Mouse (Mus musculus) neutrophil, adult 5-6 weeks (primary cell): ENCODE data around the gene Ddrgk1. TPM values are rescaled to one million over a fixed set of nuclear protein-coding genes. Genes with fewer than 3 reads are reported as not detected.

Experiments
- ATAC-seq: fragments of 151-379, 151-347 bp; 2 replicates; pipeline ENCODE4 v1.8.0; 2017; ENCODE audit warnings: mild to moderate bottlenecking, moderate TSS enrichment; ENCODE audit not compliant: insufficient number of reproducible peaks, poor library complexity, low FRiP score, severe bottlenecking; ENCODE audit errors: extremely low read depth
- total RNA-seq: library from RNA; stranded (forward); fragments of 200-1000 nt; gene quantifications from 2 replicates; pipeline ENCODE4 v1.2.3, GENCODE M21; 2017

Gene Ddrgk1
- 74.4 and 82.3 TPM in 2 replicates for total RNA-seq

DNA sequence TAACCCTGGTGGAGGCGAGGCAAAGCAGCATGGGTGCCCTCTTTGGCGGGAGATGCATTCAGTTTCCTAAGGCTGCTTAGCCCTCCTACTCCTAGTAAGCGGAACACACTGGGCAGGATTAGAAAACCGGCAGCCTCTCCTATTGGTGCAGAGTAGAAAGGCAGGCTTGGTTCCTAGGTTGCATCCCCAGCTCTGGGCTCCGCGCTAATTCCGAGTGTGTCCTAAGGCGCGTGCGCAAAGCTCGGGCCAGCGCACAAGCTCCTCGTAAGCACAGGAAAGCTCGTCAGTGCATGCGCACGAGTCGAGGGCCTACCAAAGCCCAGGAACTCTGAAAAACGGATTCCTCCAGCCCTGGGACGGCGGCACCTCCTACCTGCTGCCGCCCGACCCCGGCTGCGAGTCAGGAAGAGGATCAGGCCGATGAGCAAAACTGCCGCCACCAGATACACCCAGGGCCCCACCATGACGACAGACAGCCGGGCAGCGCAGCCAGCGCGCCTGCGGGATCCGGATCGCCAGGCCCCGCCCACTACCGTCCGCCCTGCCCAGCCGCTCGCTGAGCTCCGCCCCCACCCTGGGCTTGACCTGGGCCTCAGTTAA lies at the start of gene Ddrgk1:
Ddrgk1 (minus strand) TSS at position 558 of the 600 bp plus-strand sequence.
- peak; percentile 59 for ATAC-seq

DNA sequence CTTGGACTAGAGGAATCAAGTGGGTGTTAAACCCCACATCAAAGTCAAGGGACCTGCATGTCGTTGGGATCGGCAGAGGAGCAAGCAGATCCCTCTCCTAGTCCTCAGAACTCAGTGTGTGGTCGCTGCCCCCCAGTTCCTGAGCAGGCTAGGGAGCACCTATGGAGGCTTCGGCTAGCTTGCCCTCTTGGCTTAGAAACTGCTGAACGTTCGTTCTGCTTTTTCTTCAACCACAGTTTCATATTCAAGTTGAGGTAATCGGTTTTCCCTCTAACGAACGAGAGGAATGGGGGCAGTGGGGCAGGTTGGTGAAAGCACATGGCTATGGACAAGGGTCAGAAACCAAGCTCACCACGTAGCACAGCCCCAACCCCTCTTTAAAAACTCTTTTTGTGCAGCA lies 42.6 kb upstream of the Ddrgk1 start:
- ATAC-seq, result no peak

DNA sequence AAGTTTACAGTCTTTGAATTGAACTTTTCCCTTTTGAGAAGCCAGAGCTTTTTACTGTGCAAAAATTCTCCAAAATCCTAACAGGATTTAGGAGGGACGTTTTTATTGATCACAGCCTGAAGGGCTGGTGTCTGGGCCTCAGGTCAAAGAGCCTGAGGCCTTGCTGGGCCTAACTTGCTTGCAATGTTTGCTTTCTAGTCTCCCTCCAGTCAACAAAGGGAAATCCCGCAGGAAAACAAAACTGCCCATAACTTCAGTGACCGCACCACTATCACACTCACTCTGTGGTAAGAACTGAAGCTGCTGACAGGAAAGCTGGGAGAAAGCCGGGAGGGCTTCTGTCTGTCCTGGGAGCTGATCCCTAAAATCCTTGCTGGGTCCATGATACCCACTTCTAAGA lies 42.1 kb upstream of the Ddrgk1 start:
- ATAC-seq, result no peak

DNA sequence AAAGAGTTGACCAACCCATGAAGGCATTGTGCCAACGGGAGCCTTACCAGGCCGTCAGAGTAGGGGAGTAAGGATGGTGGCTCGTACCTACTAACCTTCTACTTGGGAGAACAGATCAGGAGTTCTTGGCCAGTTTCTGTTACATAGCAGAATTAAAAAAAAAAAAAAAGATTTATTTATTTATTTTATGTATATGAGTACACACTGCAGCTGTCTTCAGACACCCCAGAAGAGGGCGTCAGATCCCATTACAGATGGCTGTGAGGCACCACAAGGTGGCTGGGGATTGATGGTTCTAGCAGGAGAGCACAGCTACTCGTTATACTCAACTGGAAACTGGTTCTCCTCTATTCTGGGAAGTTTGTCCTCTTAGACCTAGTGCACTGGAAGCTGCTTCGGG lies 40.7 kb upstream of the Ddrgk1 start:
- no peak for ATAC-seq

DNA sequence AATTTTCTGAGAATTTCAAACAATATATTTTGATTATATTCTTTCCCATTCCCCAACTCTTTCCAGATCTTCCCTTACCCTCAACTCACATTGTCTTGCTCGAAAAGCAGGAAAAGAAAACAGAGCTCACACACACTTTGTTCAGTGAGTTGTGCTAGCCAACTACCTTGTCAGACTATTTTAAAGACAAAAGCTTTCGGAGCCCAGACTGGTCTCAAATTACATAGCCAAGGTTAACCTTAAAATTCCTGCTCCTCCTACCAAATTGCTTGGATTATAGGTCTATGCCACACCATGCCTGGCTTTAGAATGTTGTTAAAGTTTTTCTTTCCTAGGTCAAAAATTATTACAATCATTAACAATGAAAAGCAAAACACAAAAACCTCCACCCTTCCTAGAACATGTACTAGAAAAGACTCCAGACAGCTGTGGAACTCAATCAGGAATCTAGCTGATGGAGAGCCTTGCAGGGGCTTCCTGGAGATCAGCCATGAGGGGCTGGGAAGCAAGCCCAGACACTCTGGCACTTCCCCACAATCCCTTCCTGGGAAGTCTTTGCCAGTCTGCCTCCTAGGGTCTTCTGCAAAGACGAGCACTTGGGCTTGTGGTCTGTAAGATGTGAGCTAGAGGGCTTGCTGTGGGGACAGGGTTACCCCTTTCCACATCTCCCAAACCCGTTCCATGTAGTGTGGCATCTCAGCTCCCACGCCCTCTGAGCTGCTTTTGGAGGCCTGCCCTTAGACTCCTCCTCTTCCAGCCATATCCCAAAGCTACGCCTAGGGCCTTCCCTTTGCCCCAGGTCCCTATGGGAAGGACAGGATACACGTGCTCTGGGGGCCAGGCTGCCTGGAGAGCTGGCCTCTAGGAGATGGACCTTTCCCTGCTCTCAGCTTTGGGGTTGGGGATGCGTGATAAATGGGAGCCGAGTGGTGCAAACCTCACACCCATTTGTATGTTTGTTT lies 39.9 kb upstream of the Ddrgk1 start:
- no peak for ATAC-seq

DNA sequence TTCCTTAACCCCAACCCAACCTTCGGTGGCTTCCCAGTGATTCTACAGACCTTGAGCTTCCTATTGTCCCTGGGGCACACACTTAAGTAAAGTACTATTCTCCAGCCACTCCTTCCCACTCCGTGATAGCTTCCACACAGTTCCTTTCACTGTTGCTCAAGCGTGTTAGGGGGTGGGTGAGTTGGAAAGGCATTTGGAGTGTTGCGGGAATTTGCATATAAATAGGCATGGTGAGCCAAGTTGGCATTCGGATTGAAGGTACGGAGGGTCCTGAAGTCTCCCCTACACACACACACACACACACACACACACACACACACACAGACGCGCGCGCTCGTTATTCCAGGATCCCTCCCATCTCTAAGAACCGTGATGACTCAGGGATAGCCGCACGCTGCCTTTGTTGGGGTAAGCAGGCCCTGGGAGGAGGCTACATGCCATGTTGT lies 33.4 kb upstream of the Ddrgk1 start:
- ATAC-seq, result no peak

DNA sequence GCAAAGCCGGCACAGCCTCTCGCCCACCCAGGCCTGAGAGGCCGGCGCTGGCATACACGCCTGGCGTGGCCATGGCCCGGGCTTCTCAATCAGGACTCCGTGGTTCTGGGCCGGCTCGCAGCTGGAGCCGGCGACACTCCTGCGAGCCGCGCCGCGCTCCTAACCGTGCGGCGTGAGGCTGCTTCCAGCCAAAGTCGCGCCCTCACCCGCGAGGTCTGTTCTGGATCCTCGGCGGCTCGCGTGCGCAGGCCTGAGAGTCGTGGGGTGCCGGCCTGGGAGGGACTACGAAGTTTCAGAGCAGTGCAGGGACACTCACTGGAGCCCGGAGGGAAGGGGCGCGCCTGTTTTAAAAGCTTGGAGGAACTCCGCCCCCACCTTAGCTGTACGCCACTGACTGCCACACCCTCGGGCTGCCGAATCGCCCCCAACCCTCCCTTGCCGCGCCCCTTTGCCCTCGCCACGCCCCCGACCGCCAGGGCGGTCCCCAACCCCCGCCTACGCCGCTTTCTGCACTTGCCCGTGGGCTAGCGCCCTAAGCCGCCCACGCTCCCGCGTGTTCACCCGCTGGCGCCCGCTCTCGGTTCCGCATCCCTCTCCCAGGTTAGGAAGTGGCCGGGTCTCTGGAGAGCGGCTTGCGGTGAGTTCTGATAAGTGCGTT lies 32.8 kb upstream of the Ddrgk1 start, which contains the start of gene Slc4a11:
Slc4a11 (minus strand) TSS at position 367 of the 658 bp plus-strand sequence.
- ATAC-seq, result peak; percentile 38

DNA sequence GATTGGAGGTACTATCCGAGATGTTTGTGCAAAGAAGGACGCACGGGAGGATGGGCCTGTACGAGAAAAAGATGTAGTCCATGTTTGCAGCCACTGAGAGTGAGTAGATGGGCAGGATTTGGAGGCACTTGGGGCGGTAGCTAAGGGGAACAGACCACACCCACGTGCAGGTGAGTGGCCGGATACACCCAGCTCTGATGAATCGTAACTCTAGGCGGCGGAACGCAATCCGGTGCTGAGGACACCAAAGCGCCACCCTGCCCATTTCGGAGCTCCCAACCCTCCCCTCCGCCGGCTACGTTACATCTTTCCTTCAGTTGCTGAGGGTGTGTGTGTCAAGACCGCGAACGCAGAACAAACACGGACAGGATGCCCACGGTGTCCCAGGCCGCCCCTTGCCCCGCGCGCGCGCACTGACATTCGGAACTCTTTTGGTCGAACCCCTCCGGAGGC lies 32.3 kb upstream of the Ddrgk1 start:
- peak; percentile 46; the same call in 1 of the 2 replicates for ATAC-seq

DNA sequence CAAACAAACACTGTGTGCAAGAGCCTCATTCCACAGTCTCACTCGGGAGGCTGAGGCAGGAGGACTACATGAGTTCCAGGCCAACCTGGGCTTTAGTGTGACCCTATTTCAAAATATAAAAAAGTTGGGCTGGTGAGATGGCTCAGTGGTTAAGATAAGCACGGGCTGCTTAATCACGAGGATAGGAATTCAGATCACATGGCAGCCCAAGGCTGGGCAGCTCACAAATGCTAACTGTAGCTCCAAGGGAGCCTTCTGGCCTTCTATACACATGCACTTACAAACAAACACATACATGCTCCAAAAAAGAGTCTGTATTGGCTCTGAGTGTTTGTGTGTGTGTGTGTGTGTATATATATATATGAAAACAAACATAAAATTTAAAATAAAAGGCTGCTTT lies 29.1 kb upstream of the Ddrgk1 start:
- ATAC-seq, result no peak

DNA sequence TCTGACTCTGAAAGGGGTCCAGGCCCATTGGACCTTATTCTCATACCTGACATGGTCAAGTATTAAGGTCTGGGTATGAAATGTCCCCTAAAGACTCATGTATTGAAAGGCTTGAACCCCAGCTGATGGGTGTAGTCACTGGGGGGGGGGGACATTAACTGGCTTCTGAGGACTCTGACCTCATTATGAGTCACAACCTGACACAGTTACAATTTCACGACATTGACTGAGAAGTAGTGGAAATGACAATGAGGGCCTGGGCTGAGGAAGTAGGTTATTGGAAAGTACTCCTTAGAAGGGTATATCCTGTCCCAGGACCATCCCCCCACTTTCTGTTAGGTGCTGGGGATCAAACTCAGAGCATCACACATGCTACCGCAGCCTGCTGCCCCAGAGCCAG lies 24.6 kb upstream of the Ddrgk1 start:
- ATAC-seq, result no peak

DNA sequence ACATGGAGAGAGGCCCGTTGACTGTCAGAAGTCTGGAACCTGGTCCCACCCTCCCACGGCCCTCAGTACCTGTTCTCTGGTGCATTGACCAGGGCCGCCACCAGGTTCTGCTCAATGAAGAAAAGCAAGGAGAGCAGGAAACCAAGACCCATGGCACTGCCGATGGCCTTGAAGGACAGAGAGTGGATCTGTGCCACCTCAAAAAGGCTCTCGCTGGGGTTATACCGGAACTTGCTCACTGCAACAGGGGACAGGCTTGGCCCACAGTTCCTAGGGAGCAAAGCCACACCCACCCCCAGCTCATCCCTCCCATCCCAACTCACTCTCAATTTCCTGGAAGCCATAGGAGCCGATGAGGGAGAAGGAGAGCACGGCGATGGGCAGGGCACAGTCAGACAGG lies 21.0 kb upstream of the Ddrgk1 start:
- no peak for ATAC-seq

DNA sequence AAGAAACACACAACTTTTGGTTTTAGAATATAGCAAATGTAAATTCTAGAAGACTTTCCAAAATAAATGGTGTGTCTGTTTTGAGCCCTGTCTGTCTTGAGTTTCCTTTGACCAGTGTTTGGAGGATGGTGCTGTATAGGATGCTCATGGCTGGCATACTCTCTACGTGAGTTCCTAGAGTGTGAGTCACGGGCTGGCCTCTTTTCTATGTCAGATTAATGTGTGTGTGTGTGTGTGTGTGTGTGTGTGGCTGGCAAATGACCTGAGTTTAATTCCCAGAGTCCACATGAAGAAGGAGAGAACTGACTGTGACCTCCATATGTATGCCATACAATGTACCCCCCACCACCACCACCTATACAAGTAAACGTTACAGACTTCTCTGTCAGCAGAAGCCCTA lies 17.1 kb upstream of the Ddrgk1 start:
- ATAC-seq, result no peak

DNA sequence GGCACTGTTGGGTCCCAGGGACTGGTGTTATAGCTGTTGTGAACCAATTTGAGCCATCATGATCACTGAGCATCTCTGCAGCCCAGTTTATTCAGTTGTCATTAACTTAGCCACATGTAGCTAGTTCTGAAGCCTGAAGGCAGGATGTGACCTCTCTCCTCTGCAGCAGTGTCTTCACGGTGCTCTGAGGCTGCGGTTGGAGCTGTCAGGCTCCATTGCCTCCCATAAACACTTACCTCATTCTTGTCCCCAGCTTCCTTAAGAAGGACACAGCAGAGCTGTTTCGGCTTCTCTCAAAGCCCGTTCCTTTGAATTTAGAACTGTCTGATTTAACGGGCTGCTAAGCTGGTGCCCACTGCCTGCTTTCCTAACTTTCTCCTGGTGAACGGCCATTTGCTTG lies 15.4 kb upstream of the Ddrgk1 start:
- ATAC-seq, result peak; percentile 42; the same call in 1 of the 2 replicates

DNA sequence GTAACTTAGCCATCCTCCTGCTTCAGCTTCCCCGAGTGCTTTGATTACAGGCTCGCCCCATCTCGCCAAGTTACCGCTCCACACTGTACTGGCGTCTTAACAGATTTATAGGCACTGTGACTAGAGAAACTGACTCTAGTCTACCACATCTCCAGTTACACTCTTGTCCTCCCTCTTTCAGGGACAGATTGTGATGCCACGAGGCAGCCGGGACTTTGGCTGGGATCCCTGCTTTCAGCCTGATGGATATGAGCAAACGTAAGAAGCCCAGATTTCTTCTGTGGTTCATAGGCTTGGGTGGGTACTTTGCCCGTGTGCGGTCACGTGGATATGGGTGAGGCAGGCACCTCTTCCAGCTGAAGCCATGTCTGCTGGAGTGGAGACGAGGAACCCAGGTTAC lies 14.7 kb upstream of the Ddrgk1 start:
- no peak for ATAC-seq

DNA sequence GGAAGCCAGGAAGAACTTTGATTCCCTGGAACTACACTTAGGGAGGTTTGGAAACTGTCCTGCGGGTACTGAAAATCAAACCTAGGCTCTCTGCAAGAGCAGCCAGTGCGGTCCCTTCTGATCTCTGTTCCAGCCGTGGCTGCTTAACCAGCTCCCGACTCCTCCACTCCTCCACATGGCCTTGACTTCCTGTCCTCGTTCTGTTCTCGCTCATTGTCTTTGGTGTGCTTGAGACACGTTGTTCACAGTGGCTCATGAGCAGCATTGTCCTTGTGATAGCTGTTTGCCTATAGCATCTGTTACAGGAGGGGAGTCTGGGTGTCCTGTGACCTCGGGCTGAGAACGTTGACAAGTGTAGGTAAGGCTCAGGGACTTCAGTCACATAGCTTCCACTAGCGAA lies 12.8 kb upstream of the Ddrgk1 start:
- ATAC-seq, result no peak

DNA sequence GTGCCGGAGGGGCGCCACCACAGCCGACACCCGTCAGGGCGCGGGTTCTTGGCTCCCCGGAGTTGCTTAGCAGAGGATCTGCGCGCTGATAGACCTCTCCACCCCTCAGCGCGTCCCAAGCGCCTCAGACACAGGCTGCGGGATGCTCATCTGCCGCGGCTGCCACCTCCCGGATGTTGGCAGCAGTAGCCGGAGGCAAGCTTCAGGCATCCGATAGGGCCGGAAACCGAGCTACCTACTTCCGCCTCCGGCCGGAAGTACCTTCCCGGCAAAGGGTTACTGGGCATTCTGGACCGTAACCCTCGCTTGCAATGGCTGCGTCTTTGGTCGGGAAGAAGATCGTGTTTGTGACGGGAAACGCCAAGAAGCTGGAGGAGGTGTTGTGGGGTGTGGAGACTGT lies 3.1 kb upstream of the Ddrgk1 start, which contains the start of gene Itpa:
Itpa (plus strand) TSS at position 52 of the 400 bp plus-strand sequence.
- ATAC-seq, result peak; percentile 90

DNA sequence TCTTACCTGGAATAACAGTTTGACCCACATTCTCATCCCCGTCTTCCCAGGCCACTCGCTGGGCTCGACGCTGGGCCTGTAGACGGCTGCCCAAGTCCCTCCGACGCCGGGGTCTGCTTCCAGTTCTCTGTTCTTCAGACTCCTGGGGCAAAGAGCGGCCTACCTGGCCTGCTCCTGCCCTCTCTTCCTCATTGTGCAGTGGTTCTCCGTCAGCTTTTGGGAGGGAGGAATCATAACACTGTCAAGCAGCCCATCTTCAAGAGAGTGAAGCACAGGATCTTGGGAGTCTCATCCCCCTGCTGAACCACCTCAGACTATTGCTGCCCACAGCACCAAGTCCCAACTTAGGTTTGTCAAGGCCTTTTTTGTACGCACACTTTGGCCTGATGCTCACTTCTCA lies 1.1 kb downstream of the Ddrgk1 start:
- no peak for ATAC-seq

DNA sequence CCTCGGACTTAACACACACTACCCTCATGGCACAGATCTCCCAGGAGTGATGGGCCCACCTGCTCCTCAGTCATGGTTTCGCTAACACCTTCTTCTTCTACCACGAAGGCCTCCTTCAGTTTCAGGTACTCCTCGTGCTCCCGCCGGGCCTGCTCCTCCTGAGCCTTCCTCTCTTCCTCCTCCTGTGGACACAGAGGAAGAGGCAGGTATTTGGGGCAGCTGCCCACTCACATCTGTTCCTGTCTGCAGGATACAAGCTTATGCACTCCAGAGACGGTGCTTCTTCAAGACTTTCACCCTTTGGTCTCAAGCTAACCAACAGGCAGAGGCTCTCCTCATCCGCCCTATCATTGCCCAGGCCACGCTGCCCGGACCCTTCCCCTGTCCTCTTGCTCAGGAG lies 5.9 kb downstream of the Ddrgk1 start:
- no peak for ATAC-seq

DNA sequence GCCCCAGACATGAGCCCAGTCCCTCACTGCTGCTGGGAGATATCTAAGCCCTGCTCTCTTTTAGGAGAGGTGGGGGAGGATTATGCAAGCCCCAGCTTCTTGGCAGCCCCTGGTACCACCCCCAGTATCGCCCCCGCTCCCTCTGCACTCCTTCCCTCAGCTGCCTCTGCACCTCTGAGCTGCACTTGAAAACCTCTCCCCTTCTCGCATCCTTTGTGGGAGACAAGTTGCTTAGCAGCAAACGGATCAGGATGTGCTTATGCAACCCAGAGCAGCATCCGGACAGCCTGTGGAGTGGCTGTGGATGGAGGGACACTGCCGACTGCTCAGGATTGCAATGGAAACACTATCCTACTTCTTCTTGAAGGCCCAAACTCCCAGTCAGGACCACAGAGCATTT lies 6.9 kb downstream of the Ddrgk1 start:
- no peak for ATAC-seq
